Mouse (Mus musculus): Measurements from ENCODE around the gene Hist1h4m. TPM values are rescaled to one million over a fixed set of nuclear protein-coding genes. Genes with fewer than 3 reads are reported as not detected.
"Not testable (repeated sequence)": the region's sequence is repeated elsewhere in the genome, so short reads cannot be mapped to it uniquely, and the experiment has no call there.

Hist1h4m gene
- total RNA-seq, 2 experiments from 2014 or later: 50.3 to 50.9 TPM

DNA sequence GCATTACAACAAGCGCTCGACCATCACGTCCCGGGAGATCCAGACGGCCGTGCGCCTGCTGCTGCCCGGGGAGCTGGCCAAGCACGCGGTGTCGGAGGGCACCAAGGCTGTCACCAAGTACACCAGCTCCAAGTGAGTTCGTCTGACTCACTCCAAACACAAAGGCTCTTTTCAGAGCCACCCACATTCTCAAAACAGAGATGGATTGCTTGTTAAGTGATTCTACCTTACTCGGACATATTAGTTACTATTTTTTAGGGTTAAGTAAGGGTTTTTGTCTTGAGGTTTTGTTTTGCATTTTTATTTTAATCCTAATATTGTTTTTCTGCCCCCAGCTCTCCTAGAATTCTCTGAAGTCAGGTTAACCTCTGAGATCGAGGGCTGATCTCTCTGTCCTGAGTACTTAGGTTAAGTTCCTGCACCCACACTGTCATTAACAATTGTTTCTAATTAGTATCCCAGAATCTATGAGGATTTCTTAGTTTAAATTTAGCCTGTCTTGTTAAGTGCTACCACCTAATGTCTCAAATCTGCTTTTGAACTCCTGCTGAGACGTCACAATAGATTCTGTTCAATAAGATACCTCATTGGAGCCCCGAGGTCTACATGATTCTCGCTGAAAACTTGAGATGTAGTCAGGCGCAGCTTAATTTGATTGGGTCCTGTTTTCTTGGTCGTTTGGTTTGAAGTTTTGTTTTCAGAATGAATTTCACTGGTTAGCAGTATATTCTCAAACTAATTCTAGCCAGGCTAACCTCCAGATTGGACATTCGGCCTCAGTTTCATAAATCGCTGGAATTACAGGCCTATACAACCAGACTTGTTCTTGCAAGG, 23.6 kb upstream of the Hist1h4m start:
- H3K27ac ChIP-seq: no peak overlapping the region
- no peak for TF ChIP-seq CTCF (IDR thresholded peaks at IDR 0.05)
- intact Hi-C loops (cut with DNase I): loop anchor here (10.0 kb wide), 2 partner anchors 73 to 1647 kb away; partner anchors contain the start of genes Hist1h2ai, Hist1h2bl and Hist1h3h
- H3K4me3 ChIP-seq: peak overlapping the region; percentile 73
- DNase-seq: no peak

DNA sequence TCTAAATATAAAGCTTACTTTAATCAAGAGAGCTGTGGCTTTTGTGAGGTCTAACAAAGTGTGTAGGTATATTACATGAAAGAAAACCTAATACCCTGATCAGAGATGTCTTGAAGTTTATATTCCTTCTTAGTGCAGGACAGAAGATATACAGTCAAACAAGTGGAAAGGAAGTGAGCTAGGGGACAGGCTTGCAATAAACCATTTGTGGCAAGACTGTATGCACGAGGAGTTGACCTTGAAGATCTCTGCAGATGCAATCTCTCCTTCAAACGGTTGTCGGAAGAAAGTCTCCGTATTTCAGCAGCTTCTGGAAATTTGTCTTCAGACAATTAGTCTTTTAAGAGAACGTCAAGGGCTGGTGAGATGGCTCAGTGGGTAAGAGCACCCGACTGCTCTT, 21.6 kb upstream of the Hist1h4m start:
- no peak overlapping the region for H3K4me3 ChIP-seq
- intact Hi-C loops (cut with DNase I): loop anchor here (10.0 kb wide), 2 partner anchors 75 to 1645 kb away; partner anchors contain the start of genes Hist1h2ai, Hist1h2bl and Hist1h3h
- no peak for DNase-seq
- TF ChIP-seq CTCF (IDR thresholded peaks at IDR 0.05): no peak
- H3K27ac ChIP-seq: no peak overlapping the region

DNA sequence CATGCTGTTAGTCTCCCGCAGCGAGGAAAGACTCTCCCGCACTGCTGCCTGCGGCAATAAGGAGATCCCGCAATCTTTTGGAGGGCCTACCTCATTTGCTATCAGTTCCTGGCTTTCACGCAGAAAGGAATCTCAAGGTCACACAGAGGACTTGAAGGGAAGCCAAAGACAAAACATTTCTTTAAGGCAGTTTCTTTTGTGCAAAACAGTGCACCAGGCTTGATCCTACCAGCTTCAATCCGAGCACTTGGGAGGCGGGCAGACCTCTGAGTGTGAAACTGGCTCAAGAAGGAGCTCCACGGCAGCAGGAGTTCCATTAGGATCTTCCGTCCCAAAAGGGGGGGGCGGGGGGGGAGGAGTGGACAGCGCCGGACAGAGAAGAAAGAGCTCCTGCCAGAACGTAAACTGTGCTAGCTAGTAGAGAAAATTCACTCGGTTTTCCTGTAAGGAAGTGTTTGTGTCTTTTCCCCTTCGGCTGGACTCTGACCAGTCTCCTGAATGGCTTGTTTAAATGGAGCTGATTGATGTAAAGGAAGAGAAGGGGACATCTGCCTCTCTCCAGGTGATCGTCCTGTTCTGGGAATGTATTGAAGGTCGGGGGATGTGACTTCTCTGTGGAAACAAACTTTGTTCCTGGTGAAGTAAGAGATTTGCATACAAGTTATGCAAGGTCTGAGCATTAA, 20.8 kb upstream of the Hist1h4m start:
- Histone ChIP-seq H3K4me3 (peak overlapping the region; percentile 7), H3K27ac (no peak overlapping the region)
- no peak for DNase-seq

DNA sequence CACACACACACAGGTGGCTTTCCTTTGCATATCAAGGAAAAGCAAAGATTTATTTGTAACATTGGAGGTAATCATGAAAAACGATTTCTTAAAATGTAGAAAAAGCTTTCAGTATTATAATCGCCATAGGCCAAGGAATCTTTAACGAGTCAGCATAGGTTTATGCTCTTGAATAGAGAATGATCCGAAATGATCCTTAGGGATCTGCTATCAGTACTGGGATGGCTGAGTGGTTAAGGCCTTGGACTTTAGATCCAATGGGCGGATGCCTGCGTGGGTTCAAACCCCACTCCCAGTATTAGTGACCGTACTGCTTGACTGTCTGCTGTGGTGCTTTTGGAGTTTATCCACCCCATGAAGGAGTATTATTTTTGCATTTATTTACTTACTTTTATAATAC, 16.0 kb upstream of the Hist1h4m start:
- DNase-seq: no peak
- no peak for TF ChIP-seq CTCF (IDR thresholded peaks at IDR 0.05)
- intact Hi-C loops (cut with DNase I): no loop called here
- Histone ChIP-seq H3K27ac (no peak overlapping the region), H3K4me3 (no peak overlapping the region)

More for the DNA sequence above, 20.8 kb upstream of the Hist1h4m start:
- intact Hi-C loops (cut with DNase I): no loop called here
- TF ChIP-seq CTCF (IDR thresholded peaks at IDR 0.05): no peak

DNA sequence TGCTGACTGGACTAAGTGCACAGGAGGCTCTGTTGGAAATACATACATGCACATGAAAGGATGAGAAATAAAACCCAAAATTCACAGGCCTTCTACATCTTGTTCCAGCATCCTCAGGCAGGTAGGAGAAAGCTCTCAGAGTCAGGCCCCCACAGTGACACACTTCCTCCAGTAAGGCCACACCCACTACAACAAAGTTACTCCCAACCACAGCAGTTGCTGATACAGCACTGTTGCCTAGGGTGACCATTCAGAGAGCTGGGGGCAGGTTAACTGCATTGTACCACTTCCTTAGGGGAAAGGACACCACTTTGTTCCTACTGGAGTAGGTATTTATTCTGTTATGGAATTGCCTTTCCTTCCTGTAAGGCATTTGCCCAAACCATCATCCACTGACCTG, 14.4 kb upstream of the Hist1h4m start:
- DNase-seq; intact Hi-C loops (cut with DNase I); H3K27ac ChIP-seq; H3K4me3 ChIP-seq: not testable (repeated sequence)

DNA sequence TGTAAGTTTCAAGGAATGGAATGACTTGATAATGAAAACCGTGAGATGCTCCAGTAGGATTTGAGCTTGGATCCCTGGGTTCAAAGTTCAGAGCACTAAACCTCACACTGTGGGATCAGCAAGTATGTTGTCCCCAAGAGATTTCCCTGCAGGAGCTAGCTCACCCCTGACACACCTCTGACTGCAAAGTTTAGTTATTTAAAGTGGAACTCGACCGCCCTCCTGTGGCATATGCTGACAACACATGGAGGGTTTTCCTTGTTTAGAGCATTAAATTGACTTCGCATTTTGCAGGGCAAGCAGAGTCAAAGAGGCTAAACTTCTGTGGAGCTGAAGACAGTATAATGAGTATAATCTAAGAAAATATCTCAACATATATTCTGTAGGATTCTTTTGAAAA, 8.5 kb upstream of the Hist1h4m start:
- DNase-seq; H3K27ac ChIP-seq; intact Hi-C loops (cut with DNase I); H3K4me3 ChIP-seq: not testable (repeated sequence)

DNA sequence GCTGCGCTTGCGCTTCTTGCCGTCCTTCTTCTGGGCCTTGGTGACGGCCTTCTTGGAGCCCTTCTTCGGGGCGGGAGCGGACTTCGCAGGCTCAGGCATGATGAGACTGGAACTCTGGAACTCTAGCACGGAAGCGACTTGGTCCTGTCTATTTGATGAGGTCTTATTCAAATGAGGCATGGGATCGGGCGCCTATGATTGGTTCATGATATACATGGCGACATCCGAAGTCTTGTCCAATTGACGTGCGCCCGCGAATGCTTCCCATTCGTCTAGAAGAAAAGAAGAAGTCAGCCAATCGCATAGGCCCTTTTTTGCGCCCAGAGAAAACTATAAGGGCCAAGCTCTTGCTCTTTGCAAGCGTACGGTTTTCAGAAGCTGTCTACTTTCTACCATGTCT, 1.5 kb upstream of the Hist1h4m start, which contains the start of the genes Hist1h2bq and Hist1h2ao:
Gene Hist1h2bq, minus strand, starts transcription at position 125 of the 400 bp plus-strand sequence.
Gene Hist1h2ao, plus strand, starts transcription at position 393 of the 400 bp plus-strand sequence.
- intact Hi-C loops (cut with DNase I): not testable (repeated sequence)

DNA sequence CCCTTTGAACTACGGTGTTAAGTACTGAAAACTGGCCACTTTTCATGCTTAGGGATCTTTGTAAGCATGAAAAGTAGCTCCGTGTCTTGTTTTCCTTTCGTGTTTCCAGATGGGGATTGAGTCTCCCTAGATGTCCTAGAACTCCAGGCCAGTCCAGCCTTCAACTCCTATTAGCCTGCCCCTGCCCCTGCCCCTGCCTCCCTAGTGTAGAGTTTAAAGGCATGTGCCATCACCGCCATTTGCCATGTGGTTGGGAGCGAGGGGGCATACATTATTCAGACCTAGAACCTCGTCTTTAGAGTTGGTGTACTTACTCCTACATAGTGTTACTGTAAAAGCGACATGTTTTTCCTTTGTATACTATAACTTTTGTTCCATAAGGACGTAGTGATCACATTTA, 472 bp upstream of the Hist1h4m start:
- H3K27ac ChIP-seq; intact Hi-C loops (cut with DNase I); DNase-seq; H3K4me3 ChIP-seq: not testable (repeated sequence)

More for the DNA sequence above, 1.5 kb upstream of the Hist1h4m start, which contains the start of the genes Hist1h2bq and Hist1h2ao:
- DNase-seq, H3K27ac ChIP-seq, H3K4me3 ChIP-seq: not testable (repeated sequence)

DNA sequence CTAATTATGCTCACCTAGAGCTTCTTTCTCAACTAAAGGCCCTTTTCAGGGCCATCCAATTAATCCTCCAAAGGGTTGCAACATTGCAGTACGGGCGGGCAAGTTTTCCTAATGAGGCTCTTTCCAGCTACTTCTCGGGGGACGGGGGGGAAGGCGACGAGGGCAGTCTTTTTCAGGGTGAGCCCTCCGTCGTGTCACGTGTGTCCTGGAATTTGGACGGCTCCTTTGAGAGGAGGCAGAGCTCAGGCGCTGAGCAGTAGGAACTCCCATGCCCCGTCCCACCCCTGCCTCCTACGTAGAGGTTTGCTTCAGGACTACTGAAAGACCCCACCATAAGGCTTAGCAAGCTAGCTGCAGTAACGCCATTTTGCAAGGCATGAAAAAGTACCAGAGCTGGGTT, 546 bp downstream of the Hist1h4m start:
- H3K27ac ChIP-seq; DNase-seq; intact Hi-C loops (cut with DNase I): not testable (repeated sequence)
- peak overlapping the region; percentile 46 for H3K4me3 ChIP-seq

DNA sequence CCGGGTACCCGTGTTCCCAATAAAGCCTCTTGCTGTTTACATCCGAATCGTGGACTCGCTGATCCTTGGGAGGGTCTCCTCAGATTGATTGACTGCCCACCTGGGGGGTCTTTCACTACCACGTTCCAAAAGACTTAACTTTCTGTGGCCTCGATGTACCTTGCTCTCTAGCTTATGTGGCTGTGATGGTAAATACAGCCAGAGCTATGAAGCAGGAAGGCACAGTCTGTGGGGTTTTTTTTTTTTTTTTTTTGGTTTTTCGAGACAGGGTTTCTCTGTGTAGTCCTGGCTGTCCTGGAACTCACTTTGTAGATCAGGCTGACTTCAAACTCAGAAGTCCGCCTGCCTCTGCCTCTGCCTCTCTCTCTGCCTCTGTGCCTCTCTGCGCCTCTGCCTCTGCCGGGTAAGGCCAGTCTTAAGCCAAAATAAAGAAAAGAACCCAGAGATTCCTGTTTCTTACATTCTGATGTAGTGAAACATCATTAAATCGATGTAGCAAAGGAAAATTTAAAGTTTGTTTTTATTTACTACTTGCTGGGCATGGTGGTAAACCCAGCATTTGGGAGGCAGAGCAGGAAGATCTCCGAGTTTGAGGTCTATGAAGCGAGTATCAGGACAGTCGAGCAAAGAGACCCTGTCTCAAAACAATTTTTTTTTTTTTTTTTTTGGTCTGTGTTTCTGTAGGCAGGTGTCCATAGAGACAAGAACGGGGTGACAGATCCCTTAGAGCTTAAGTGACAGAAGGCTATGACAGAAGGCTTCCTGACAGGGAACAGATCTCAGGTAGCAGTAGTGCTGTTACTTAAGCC, 8.7 kb downstream of the Hist1h4m start:
- intact Hi-C loops (cut with DNase I): loop anchor here (10.0 kb wide), 1 partner anchor 1865 kb away; the partner anchor contains the start of genes Hist1h2ac and Hist1h2bc
- not testable (repeated sequence) for H3K4me3 ChIP-seq, DNase-seq

DNA sequence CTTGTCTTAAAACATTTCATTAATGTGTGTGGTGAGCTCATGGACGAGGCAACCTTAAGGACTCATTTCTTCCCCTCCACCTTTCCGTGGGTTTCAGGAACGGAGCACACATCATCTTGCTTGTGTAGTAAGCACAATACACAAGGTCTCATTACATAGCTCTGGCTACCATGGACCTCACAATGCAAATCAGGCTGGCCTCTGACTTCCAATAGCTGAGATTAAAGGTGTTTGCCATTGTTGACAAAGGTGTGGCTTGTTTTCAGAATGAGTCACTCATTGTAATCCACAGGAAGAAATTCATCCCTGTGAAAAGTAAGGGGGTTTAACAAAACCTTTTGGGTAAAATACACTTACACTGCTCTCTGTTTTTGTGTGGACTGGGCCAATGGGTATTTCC, 17.0 kb downstream of the Hist1h4m start:
- Histone ChIP-seq H3K4me3 (no peak overlapping the region), H3K27ac (no peak overlapping the region)
- no peak for DNase-seq
- no peak for TF ChIP-seq CTCF (IDR thresholded peaks at IDR 0.05)
- intact Hi-C loops (cut with DNase I): loop anchor here (10.0 kb wide), 1 partner anchor 1856 kb away; the partner anchor contains the start of genes Hist1h2ac and Hist1h2bc

More for the DNA sequence above, 8.7 kb downstream of the Hist1h4m start:
- not testable (repeated sequence) for H3K27ac ChIP-seq

DNA sequence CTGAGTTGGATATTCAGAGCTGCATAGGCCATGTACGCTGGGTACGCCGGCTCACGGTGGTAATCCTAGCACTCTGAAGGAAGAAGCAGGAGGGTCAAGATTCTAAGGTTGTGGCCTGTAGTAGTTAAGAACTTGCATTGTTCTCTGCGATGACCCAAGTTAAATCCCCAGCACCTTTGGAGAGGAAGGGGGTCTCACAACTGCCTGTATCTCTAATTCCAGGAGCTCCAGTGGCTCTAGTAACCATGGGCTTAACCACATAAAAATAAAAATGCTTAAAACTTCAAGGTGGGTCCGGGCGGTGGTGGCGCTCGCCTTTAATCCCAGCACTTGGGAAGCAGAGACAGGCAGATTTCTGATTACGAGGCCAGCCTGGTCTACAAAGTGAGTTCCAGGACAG, 18.8 kb downstream of the Hist1h4m start:
- no peak for DNase-seq
- Histone ChIP-seq H3K27ac (no peak overlapping the region), H3K4me3 (no peak overlapping the region)
- TF ChIP-seq CTCF (IDR thresholded peaks at IDR 0.05): no peak
- intact Hi-C loops (cut with DNase I): no loop called here

DNA sequence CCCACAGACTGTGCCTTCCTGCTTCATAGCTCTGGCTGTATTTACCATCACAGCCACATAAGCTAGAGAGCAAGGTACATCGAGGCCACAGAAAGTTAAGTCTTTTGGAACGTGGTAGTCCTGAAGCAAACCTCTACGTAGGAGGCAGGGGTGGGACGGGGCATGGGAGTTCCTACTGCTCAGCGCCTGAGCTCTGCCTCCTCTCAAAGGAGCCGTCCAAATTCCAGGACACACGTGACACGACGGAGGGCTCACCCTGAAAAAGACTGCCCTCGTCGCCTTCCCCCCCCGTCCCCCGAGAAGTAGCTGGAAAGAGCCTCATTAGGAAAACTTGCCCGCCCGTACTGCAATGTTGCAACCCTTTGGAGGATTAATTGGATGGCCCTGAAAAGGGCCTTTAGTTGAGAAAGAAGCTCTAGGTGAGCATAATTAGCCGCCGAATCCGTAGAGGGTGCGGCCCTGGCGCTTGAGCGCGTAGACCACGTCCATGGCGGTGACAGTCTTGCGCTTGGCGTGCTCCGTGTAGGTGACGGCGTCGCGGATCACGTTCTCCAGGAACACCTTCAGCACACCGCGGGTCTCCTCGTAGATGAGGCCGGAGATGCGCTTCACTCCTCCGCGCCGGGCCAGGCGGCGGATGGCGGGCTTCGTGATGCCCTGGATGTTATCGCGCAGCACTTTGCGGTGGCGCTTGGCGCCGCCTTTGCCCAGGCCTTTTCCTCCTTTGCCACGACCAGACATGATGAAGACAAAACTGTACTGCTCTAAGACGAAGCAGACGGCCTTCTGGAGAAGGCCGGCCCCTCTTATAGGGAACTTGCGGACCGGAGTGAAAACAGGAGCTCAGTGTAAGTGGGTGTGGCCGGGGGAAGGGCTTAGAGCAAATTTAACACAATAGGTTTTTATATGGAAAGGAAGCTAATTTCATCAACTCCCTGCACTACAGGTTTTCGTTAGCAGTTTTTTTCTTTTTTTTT, 20.2 kb downstream of the Hist1h4m start, which contains the start of gene Hist1h4n:
Gene Hist1h4n, minus strand, starts transcription at position 779 of the 977 bp plus-strand sequence.
- DNase-seq; intact Hi-C loops (cut with DNase I); H3K27ac ChIP-seq: not testable (repeated sequence)
- H3K4me3 ChIP-seq: peak within 1 kb of the TSS; percentile 42

DNA sequence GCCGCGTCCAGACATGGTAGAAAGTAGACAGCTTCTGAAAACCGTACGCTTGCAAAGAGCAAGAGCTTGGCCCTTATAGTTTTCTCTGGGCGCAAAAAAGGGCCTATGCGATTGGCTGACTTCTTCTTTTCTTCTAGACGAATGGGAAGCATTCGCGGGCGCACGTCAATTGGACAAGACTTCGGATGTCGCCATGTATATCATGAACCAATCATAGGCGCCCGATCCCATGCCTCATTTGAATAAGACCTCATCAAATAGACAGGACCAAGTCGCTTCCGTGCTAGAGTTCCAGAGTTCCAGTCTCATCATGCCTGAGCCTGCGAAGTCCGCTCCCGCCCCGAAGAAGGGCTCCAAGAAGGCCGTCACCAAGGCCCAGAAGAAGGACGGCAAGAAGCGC, 21.9 kb downstream of the Hist1h4m start, which contains the start of the genes Hist1h2ap and Hist1h2br:
Gene Hist1h2ap, minus strand, starts transcription at position 47 of the 400 bp plus-strand sequence.
Gene Hist1h2br, plus strand, starts transcription at position 283 of the 400 bp plus-strand sequence.
- intact Hi-C loops (cut with DNase I); DNase-seq; H3K27ac ChIP-seq: not testable (repeated sequence)

DNA sequence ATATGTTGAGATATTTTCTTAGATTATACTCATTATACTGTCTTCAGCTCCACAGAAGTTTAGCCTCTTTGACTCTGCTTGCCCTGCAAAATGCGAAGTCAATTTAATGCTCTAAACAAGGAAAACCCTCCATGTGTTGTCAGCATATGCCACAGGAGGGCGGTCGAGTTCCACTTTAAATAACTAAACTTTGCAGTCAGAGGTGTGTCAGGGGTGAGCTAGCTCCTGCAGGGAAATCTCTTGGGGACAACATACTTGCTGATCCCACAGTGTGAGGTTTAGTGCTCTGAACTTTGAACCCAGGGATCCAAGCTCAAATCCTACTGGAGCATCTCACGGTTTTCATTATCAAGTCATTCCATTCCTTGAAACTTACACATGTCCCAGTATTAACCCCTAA, 29.0 kb downstream of the Hist1h4m start:
- H3K27ac ChIP-seq; H3K4me3 ChIP-seq; DNase-seq; intact Hi-C loops (cut with DNase I): not testable (repeated sequence)

More for the DNA sequence above, 21.9 kb downstream of the Hist1h4m start, which contains the start of the genes Hist1h2ap and Hist1h2br:
- H3K4me3 ChIP-seq: not testable (repeated sequence)
